Mouse (Mus musculus) C2C12 (cell line): ENCODE measurements around the gene Nav3.

Source experiments
- CTCF ChIP-seq: IDR thresholded peaks from one replicate; pipeline ENCODE4 v1.5.1; 2011; ENCODE audit not compliant: control insufficient read depth, insufficient read depth, insufficient read length
- MAX ChIP-seq: IDR thresholded peaks from one replicate; pipeline ENCODE4 v1.6.1; 2011; ENCODE audit warnings: mild to moderate bottlenecking, control low read depth
- USF1 ChIP-seq: IDR thresholded peaks from one replicate; pipeline ENCODE4 v1.6.1; 2011; ENCODE audit warnings: low read depth, mild to moderate bottlenecking, control low read depth, moderate library complexity

DNA sequence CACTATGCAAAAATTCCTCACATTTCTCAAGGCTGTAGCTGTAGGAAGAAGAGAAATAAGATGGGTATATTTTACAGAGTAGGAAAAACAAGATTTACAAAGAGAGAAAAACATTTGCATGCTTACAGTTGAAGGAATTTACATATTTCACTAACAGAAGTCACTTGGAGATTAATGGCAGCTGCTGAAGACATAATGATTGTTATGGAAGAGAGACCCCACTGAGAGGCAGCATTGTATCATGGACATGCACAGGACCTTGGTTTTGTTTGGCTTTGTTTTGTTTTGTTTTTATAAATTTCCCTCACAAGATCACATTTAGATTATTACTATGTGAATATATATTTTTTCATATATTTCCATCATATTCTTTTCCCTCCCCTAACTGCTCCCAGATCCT, 335.4 kb downstream of the Nav3 start:
- no peak for TF ChIP-seq MAX
- TF ChIP-seq CTCF: no peak
- TF ChIP-seq USF1: no peak
